Mouse (Mus musculus) urinary bladder, postnatal 0 days (tissue): ENCODE results near the gene Nsdhl. TPM values are rescaled to one million over a fixed set of nuclear protein-coding genes. Genes with fewer than 3 reads are reported as not detected.

Experiments
- microRNA counts: library from miRNA; unstranded; fragments of <30 nt; microRNA quantifications from one replicate; lab custom pipeline; 2016
- microRNA-seq: library from miRNA; unstranded; fragments of <30 nt; microRNA quantifications from one replicate; pipeline ENCODE4, GENCODE M21; 2016
- polyA plus RNA-seq: library from polyadenylated mRNA; unstranded; fragments of >200 nt; fragmentation: Nextera tagmentation; extraction: Ambion mirVana; gene quantifications from 2 replicates; pipeline ENCODE4 v1.2.1, GENCODE M21; 2015

Nsdhl gene
- 22.7 and 44.4 TPM in 2 replicates for polyA plus RNA-seq

DNA sequence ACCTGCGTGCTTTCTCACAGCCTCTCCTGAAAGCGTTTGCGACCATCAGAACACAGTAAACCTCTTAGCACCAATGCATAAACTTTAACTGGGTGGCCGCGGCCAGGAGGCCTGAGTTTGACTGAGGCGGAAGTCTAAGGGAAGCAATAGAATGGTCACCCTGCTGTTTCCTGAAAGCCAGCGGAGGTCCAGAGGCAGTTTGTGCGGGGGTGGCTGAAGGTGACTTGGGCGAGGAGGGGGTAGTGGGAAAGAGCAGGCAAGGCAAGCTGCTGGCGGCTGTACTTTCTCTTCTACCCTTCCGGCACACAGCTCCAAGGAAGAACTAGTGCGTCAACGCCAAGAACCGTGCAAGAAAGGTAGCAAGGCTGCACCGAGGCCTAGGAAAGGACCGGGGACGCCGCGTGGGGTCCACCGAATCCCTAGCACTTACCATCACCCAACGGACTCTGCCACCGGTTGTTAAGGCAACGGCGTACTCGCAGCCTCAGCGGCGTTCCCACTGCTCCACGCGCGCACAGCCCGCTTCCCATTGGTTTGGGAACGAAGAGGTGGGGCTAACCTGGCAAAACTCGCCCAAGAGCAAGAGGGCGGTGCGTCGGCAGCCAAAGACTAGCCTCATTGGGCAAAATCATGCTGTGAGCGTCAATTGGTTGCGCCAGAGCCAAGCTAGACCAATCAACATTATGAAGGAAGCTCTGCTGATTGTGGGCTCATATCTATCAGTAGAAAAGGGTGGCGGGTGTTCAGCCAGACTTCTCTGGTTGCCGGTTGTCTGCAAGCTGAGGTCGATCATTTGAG, at the start of gene Nsdhl, which contains the start of gene Cetn2:
Nsdhl (plus strand) TSS at position 674 of the 798 bp plus-strand sequence.
Cetn2 (minus strand) TSS at position 528 of the 798 bp plus-strand sequence.

GRCm38 (mm10) chrX:72986841-72987519, 68.6 kb downstream of the Nsdhl start, which contains the start of gene Zfp185:
Gene Zfp185, plus strand, starts transcription at chrX:72987339.

MicroRNA genes within 50 kb of the gene (microRNA counts, 519-probe panel; counts per million panel counts)
- microRNA mmu-miR-2137 (lab: Ali Mortazavi, UCI), result not detected

Small RNA genes within 50 kb of the gene (microRNA-seq; reads per million reads assigned to microRNA genes)
- not detected for gene Mir2137

Other genes with a start within 250 kb of the Nsdhl start
- gene Gabrq, start 93.4 kb upstream of the Nsdhl start, polyA plus RNA-seq, result 0.30 and 0.39 TPM in 2 replicates
- 42.3 and 61.5 TPM in 2 replicates for gene Cetn2, start 146 bp upstream of the Nsdhl start, polyA plus RNA-seq
- gene Zfp185, start 68.8 kb downstream of the Nsdhl start, polyA plus RNA-seq, result 10.3 and 14.2 TPM in 2 replicates
- 0.08 TPM in 1 of 2 replicates, not detected in the other for gene Pnma5, start 118.5 kb downstream of the Nsdhl start, polyA plus RNA-seq
- not detected in 2 replicates for gene Pnma3, start 146.2 kb downstream of the Nsdhl start, polyA plus RNA-seq
- 2.6 TPM in 1 of 2 replicates, not detected in the other for gene Xlr4a, start 163.9 kb downstream of the Nsdhl start, polyA plus RNA-seq
- gene Xlr3a, start 178.5 kb downstream of the Nsdhl start, polyA plus RNA-seq, result 0.58 and 3.1 TPM in 2 replicates
- 0.14 and 0.23 TPM in 2 replicates for gene Gm14685, start 198.5 kb downstream of the Nsdhl start, polyA plus RNA-seq
- gene Xlr5b, start 230.2 kb downstream of the Nsdhl start, polyA plus RNA-seq, result not detected in 2 replicates
- gene DXBay18, start 230.9 kb downstream of the Nsdhl start, polyA plus RNA-seq, result not detected in 2 replicates